Mouse (Mus musculus) kidney, adult 2 months (tissue): ENCODE measurements at regions not wholly inside any gene's neighbourhood (a gene's known extent, or its start where the extent isn't known, plus 50 kb on each side); places are given as distances from the start of the nearest gene placed in this dataset.

Experiments
- CTCF ChIP-seq: fragments of 200-500 bp; conservative IDR thresholded peaks from 2 replicates; pipeline ENCODE4 v1.5.1; 2011; ENCODE audit warnings: low read depth, mild to moderate bottlenecking, control low read depth, low read length, moderate library complexity, mixed read lengths; ENCODE audit not compliant: insufficient read depth, insufficient read length
- POLR2A ChIP-seq: fragments of 200-500 bp; IDR thresholded peaks from one replicate; pipeline ENCODE4 v1.6.1; 2011; ENCODE audit warnings: low read depth, low read length, control low read depth

- TF ChIP-seq CTCF (no peak), POLR2A (no peak)
Measured at GRCm38 (mm10) chr10:126660024-126660423, 241.1 kb downstream of the Atp23 start.
